Mouse (Mus musculus) heart, embryonic 15.5 days (tissue): ENCODE measurements around the gene Nol3. TPM values are rescaled to one million over a fixed set of nuclear protein-coding genes. Genes with fewer than 3 reads are reported as not detected.

Experiments
- microRNA counts: library from miRNA; unstranded; fragments of <30 nt; microRNA quantifications from one replicate; lab custom pipeline; 2016
- microRNA-seq: library from miRNA; unstranded; fragments of <30 nt; microRNA quantifications from one replicate; pipeline ENCODE4, GENCODE M21; 2016
- polyA plus RNA-seq: library from polyadenylated mRNA; unstranded; fragments of >200 nt; fragmentation: Nextera tagmentation; extraction: Ambion mirVana; gene quantifications from 2 replicates; pipeline ENCODE4 v1.2.1, GENCODE M21; 2015

Gene Nol3
- polyA plus RNA-seq, 1 experiment from 2014 or later: 4.7 TPM

MicroRNAs within 50 kb of the gene (microRNA counts, 519-probe panel; counts per million panel counts)
- microRNA mmu-miR-328 (lab: Ali Mortazavi, UCI): 2,436 counts per million, percentile 48 among the panel's probes with 10 or more counts

Small RNA genes within 50 kb of the gene (microRNA-seq; reads per million reads assigned to microRNA genes)
- gene Gm27320 (not detected), gene Mir328 (309 reads per million, percentile 66 among the genes with 10 or more reads in this experiment)

Other genes with a start within 250 kb of the Nol3 start
- not detected in 2 replicates for gene Ces3a, start 227.5 kb upstream of the Nol3 start, polyA plus RNA-seq
- gene Ces3b, start 192.4 kb upstream of the Nol3 start, polyA plus RNA-seq: 0.22 and 0.23 TPM in 2 replicates
- gene Ces4a, start 144.3 kb upstream of the Nol3 start, polyA plus RNA-seq: not detected in 2 replicates
- 39.2 and 40.1 TPM in 2 replicates for gene Cbfb, start 105.5 kb upstream of the Nol3 start, polyA plus RNA-seq
- gene D230025D16Rik, start 51.0 kb upstream of the Nol3 start, polyA plus RNA-seq: 17.7 and 19.6 TPM in 2 replicates
- 13.6 and 17.6 TPM in 2 replicates for gene B3gnt9, start 21.0 kb upstream of the Nol3 start, polyA plus RNA-seq
- 17.9 and 24.0 TPM in 2 replicates for gene Tradd, start 11.5 kb upstream of the Nol3 start, polyA plus RNA-seq
- gene Fbxl8, start 11.5 kb upstream of the Nol3 start, polyA plus RNA-seq: 3.1 and 4.5 TPM in 2 replicates
- gene Hsf4, start 6.3 kb upstream of the Nol3 start, polyA plus RNA-seq: 0.13 and 0.30 TPM in 2 replicates
- 4.9 and 6.7 TPM in 2 replicates for gene 4931428F04Rik, start 13.7 kb downstream of the Nol3 start, polyA plus RNA-seq
- gene Exoc3l, start 20.0 kb downstream of the Nol3 start, polyA plus RNA-seq: 12.3 and 14.2 TPM in 2 replicates
- gene E2f4, start 21.5 kb downstream of the Nol3 start, polyA plus RNA-seq: 38.3 and 61.5 TPM in 2 replicates
- 2.3 and 4.6 TPM in 2 replicates for gene Elmo3, start 29.5 kb downstream of the Nol3 start, polyA plus RNA-seq
- 0.62 and 1.0 TPM in 2 replicates for gene Lrrc29, start 50.1 kb downstream of the Nol3 start, polyA plus RNA-seq
- gene Tmem208, start 50.2 kb downstream of the Nol3 start, polyA plus RNA-seq: 73.0 and 89.2 TPM in 2 replicates
- 1.4 and 2.3 TPM in 2 replicates for gene Fhod1, start 71.8 kb downstream of the Nol3 start, polyA plus RNA-seq
- 0.94 and 2.0 TPM in 2 replicates for gene Slc9a5, start 72.7 kb downstream of the Nol3 start, polyA plus RNA-seq
- 0.14 and 0.19 TPM in 2 replicates for gene Plekhg4, start 97.1 kb downstream of the Nol3 start, polyA plus RNA-seq
- 0.09 and 0.11 TPM in 2 replicates for gene Kctd19, start 137.4 kb downstream of the Nol3 start, polyA plus RNA-seq
- gene Lrrc36, start 137.4 kb downstream of the Nol3 start, polyA plus RNA-seq: 0.08 and 0.19 TPM in 2 replicates
- 27.5 and 39.8 TPM in 2 replicates for gene Tppp3, start 195.4 kb downstream of the Nol3 start, polyA plus RNA-seq
- gene Zdhhc1, start 220.8 kb downstream of the Nol3 start, polyA plus RNA-seq: 23.2 and 30.7 TPM in 2 replicates
- gene Hsd11b2, start 242.6 kb downstream of the Nol3 start, polyA plus RNA-seq: 0.15 and 0.58 TPM in 2 replicates